Mouse (Mus musculus) small intestine, adult 10 weeks (tissue): ENCODE measurements around the gene Bloc1s3. TPM values are rescaled to one million over a fixed set of nuclear protein-coding genes. Genes with fewer than 3 reads are reported as not detected.

Experiments used
- polyA plus RNA-seq: library from polyadenylated mRNA; stranded (reverse); fragments of 350-450 nt; fragmentation: Illumina TruSeq; extraction: RNeasy Lipid Tissue Mini Kit (QIAGEN cat#74804); gene quantifications from one replicate; pipeline ENCODE4 v1.2.3, GENCODE M21; 2014; ENCODE audit warnings: low replicate concordance

Gene Bloc1s3
- 3.4 TPM for polyA plus RNA-seq

GRCm38 (mm10) chr7:19508150-19508923, at the start of gene Bloc1s3, which contains the start of gene Trappc6a:
Bloc1s3 (minus strand) TSS chr7:19508367.
Trappc6a (plus strand) TSS chr7:19508395.

DNA sequence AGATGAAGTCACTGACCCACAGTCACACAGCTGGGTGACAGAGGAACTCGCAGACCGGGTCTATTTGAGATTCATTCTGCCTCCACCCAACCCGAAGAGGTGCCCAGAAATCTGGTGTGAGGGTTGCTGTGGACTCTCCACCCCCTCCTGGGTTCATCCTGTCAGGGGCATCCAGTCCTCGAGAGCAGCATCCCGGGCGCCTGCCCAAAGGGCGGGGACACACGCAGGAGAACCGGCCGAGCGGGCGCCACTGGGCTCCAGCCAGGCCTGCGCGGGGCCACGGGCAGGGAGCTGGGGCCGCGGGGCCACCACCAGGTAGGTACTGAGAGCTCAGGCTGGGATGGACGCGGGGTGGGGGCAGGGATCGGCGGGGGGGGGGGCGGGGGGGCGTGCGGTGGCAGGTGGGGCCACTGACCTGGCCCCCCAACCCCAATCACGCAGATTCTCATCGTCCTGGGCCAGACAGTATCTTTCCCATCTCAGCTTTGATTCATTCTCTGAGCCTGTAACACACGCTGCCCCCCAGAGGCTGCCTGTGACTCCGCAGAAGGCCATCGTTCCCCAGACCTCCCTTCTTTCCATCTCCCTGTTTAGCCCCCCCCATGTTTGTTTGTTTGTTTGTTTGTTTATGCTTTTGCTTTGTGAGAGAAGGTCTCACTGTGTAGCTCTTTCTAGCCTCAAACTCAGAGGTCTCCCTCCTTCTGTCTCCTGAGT, 9.6 kb upstream of the Bloc1s3 start, which contains the start of gene Nkpd1:
Gene Nkpd1, plus strand, starts transcription at position 187 of the 714 bp plus-strand sequence.

DNA sequence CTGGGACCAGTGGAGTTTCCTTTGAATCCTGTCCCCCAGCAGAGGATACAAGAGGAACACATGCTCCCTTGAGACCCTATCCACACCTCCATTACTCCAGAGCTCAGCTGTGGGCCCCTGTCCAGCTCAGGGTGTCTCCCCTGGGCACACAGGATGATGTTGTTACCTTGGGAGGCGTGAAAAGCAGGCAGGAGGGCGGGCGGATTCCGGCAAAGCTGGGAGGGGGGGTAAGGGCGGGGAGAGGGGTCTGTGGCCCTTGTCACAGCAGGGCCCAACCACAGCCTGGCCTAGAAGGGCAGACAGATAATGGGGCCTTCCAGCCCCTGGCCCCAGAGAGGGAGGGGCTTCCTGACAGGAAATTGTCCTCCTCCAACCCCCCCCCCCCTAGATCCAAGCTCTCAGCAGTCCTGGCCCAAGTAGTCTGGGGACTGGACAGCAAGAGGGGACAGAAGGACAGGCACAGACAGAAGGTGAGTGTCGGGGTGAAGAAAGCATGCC, 45.2 kb downstream of the Bloc1s3 start, which contains the start of gene Exoc3l2:
Gene Exoc3l2, plus strand, starts transcription at position 448 of the 498 bp plus-strand sequence.

DNA sequence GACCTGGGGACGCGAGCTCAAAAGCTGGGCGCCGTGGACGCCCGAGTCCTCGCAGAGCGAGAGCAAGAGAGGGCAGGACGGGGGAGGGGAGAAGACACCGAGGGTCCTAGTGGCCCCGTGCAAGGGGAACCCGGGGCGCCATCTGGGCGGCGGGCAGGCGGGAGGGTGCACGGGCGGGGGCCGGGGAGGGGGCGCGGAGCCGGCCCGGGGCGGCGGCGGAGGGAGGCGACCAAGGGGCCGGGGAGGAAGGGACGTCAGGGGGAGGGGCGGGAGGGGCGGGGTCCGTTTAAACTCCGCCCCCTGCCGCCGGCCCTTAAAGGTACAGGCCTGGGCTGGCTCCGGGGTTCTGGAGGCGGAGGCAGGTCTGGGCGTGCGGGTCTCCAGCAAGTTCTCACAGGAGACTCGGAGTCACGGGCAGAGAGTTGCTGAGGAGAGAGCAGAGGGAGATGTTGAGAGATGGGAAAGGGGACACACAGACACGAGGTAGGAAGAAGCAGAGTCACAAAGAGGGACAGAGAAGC, 49.5 kb downstream of the Bloc1s3 start, which contains the start of gene Mark4:
Gene Mark4, minus strand, starts transcription at position 231 of the 521 bp plus-strand sequence.

Other genes with a start within 250 kb of the Bloc1s3 start
- gene Vasp, start 236.6 kb downstream of the Bloc1s3 start, polyA plus RNA-seq, result 48.9 TPM
- gene Ppm1n, start 228.3 kb downstream of the Bloc1s3 start, polyA plus RNA-seq, result 4.2 TPM
- not detected for gene Rtn2, start 225.7 kb downstream of the Bloc1s3 start, polyA plus RNA-seq
- gene Fosb, start 198.3 kb downstream of the Bloc1s3 start, polyA plus RNA-seq, result 0.67 TPM
- not detected for gene Ercc1, start 163.6 kb downstream of the Bloc1s3 start, polyA plus RNA-seq
- 0.26 TPM for gene Cd3eap, start 148.9 kb downstream of the Bloc1s3 start, polyA plus RNA-seq
- not detected for gene Ppp1r13l, start 148.6 kb downstream of the Bloc1s3 start, polyA plus RNA-seq
- not detected for gene Ercc2, start 126.4 kb downstream of the Bloc1s3 start, polyA plus RNA-seq
- not detected for gene Klc3, start 104.3 kb downstream of the Bloc1s3 start, polyA plus RNA-seq
- gene Ckm, start 103.6 kb downstream of the Bloc1s3 start, polyA plus RNA-seq, result not detected
- gene Mark4, start 49.5 kb downstream of the Bloc1s3 start, polyA plus RNA-seq, result 0.19 TPM
- not detected for gene Exoc3l2, start 45.0 kb downstream of the Bloc1s3 start, polyA plus RNA-seq
- gene Trappc6a, start within 50 bp of the Bloc1s3 start, polyA plus RNA-seq, result not detected
- not detected for gene Nkpd1, start 9.5 kb upstream of the Bloc1s3 start, polyA plus RNA-seq
- 0.22 TPM for gene Ppp1r37, start 54.7 kb upstream of the Bloc1s3 start, polyA plus RNA-seq
- gene Zfp296, start 68.9 kb upstream of the Bloc1s3 start, polyA plus RNA-seq, result not detected
- 6.5 TPM for gene Gemin7, start 69.2 kb upstream of the Bloc1s3 start, polyA plus RNA-seq
- 3.5 TPM for gene Clasrp, start 96.1 kb upstream of the Bloc1s3 start, polyA plus RNA-seq
- 3.6 TPM for gene Relb, start 121.1 kb upstream of the Bloc1s3 start, polyA plus RNA-seq
- gene Clptm1, start 156.7 kb upstream of the Bloc1s3 start, polyA plus RNA-seq, result 5.2 TPM
- 21.6 TPM for gene Apoc2, start 169.6 kb upstream of the Bloc1s3 start, polyA plus RNA-seq
- gene Gm44805, start 173.1 kb upstream of the Bloc1s3 start, polyA plus RNA-seq, result not detected
- not detected for gene Apoc4, start 173.1 kb upstream of the Bloc1s3 start, polyA plus RNA-seq
- gene Apoc1, start 184.3 kb upstream of the Bloc1s3 start, polyA plus RNA-seq, result not detected
- gene Apoe, start 190.8 kb upstream of the Bloc1s3 start, polyA plus RNA-seq, result 2.3 TPM
- gene Tomm40, start 207.1 kb upstream of the Bloc1s3 start, polyA plus RNA-seq, result 0.93 TPM
- gene Nectin2, start 242.1 kb upstream of the Bloc1s3 start, polyA plus RNA-seq, result 5.7 TPM